Mouse (Mus musculus) testis, adult 2 months (tissue): ENCODE measurements at regions not wholly inside any gene's neighbourhood (a gene's known extent, or its start where the extent isn't known, plus 50 kb on each side); places are given as distances from the start of the nearest gene placed in this dataset.

Experiments
- H3K27ac ChIP-seq: fragments of 200-500 bp; 2 replicates; pipeline ENCODE4 v1.5.1; 2012; ENCODE audit warnings: low read depth, low read length; ENCODE audit not compliant: control insufficient read depth, insufficient read depth
- H3K27me3 ChIP-seq: fragments of 200-500 bp; 2 replicates; pipeline ENCODE4 v1.6.1; 2012; ENCODE audit warnings: mild to moderate bottlenecking, low read length, moderate library complexity; ENCODE audit not compliant: control insufficient read depth, insufficient read depth
- H3K36me3 ChIP-seq: fragments of 200-500 bp; 2 replicates; pipeline ENCODE4 v1.6.1; 2012; ENCODE audit warnings: mild to moderate bottlenecking, low read length; ENCODE audit not compliant: control insufficient read depth, insufficient read depth
- H3K4me1 ChIP-seq: fragments of 200-500 bp; 2 replicates; pipeline ENCODE4 v1.6.1; 2012; ENCODE audit warnings: low read length; ENCODE audit not compliant: control insufficient read depth, insufficient read depth
- H3K4me3 ChIP-seq: fragments of 200-500 bp; 2 replicates; pipeline ENCODE4 v1.5.1; 2012; ENCODE audit warnings: low read depth, mild to moderate bottlenecking, low read length, moderate library complexity, mixed read lengths; ENCODE audit not compliant: control insufficient read depth
- CTCF ChIP-seq: fragments of 200-500 bp; IDR thresholded peaks from 2 replicates; pipeline ENCODE4 v1.5.1; 2012; ENCODE audit warnings: low read depth, mild to moderate bottlenecking, inconsistent platforms, low read length, moderate library complexity; ENCODE audit not compliant: control insufficient read depth, insufficient read depth, insufficient replicate concordance
- POLR2A ChIP-seq: fragments of 200-500 bp; IDR thresholded peaks from 2 replicates; pipeline ENCODE4 v1.6.1; 2012; ENCODE audit warnings: low read depth, mild to moderate bottlenecking, inconsistent platforms, low read length, moderate library complexity; ENCODE audit not compliant: control insufficient read depth

DNA sequence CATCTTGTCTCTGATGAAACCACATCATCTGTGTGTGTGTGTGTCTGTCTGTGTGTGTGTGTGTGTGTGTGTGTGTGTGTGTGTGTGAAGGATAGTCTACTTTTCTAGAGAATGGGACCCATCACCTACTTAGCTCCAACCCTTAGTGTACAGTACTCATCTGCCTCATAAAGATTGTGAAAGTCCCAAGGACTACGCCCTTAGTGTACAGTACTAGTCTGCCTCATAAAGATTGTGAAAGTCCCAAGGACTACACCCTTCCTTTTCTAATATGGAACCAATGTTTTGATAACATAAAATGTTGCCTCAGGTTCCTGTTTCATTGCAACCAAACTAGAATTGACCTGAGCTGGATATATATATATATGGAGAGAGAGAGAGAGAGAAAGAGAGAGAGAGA lies 323.9 kb upstream of the Rnaseh2b start:
- Histone ChIP-seq H3K27me3 (no peaks in the 10 kb centered on the region), H3K36me3 (no peaks in the 10 kb centered on the region), H3K4me1 (no peaks in the 10 kb centered on the region), H3K27ac (no peak overlapping the region), H3K4me3 (no peak overlapping the region)
- TF ChIP-seq POLR2A (no peak), CTCF (no peak)

DNA sequence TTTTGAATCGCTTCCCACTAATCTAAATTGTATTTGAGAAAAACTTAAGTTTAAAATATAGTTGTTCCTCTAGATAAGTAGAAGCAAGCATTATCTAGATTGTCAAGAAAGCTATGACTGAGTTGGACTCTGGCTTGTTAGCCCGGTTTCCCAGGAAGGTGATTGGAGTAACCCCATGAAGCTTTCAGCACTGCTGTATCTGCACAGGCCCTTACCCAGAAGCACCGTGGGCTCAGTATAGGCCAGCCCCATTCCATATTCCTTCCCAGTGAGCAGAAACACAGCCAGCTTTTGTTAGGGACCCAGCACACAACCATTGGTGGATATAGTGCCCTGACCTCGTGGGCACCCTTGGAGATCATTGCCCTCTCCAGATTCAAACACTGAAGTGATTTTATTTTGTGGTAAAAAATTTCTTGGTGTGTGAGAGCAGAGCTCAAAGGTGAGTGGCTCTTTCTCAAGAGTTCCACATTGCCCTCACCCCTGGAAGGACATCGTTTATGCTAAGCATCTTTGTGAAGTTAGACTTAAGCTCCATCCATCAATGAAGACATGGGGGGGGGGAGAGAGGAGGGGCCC lies 323.3 kb upstream of the Rnaseh2b start:
- Histone ChIP-seq H3K4me1 (no peaks in the 10 kb centered on the region), H3K27me3 (no peaks in the 10 kb centered on the region), H3K36me3 (no peaks in the 10 kb centered on the region), H3K4me3 (no peak overlapping the region), H3K27ac (no peak overlapping the region)
- TF ChIP-seq POLR2A (no peak), CTCF (no peak)

DNA sequence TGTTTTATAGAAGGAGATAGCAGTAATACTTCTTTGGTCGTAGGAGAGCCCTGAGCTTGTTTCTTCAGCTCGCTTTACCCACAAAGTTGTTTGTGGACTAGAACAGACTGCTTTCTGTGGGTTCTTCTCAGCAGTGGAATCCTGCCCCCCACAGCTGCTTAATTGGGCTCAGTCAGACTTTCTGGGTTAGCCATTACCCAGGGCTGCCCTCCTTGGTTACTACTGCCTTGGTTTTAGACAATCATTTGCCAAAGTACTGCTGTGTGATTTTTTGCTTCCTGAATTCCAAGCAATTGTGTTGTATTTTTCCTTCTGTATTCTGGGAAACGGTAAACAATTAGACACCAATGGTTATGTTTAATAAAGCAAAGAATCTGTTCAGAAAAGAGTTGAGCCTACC lies 321.8 kb upstream of the Rnaseh2b start:
- Histone ChIP-seq H3K4me1 (no peaks in the 10 kb centered on the region), H3K36me3 (no peaks in the 10 kb centered on the region), H3K27me3 (no peaks in the 10 kb centered on the region), H3K4me3 (no peak overlapping the region), H3K27ac (no peak overlapping the region)
- TF ChIP-seq CTCF (no peak), POLR2A (no peak)

DNA sequence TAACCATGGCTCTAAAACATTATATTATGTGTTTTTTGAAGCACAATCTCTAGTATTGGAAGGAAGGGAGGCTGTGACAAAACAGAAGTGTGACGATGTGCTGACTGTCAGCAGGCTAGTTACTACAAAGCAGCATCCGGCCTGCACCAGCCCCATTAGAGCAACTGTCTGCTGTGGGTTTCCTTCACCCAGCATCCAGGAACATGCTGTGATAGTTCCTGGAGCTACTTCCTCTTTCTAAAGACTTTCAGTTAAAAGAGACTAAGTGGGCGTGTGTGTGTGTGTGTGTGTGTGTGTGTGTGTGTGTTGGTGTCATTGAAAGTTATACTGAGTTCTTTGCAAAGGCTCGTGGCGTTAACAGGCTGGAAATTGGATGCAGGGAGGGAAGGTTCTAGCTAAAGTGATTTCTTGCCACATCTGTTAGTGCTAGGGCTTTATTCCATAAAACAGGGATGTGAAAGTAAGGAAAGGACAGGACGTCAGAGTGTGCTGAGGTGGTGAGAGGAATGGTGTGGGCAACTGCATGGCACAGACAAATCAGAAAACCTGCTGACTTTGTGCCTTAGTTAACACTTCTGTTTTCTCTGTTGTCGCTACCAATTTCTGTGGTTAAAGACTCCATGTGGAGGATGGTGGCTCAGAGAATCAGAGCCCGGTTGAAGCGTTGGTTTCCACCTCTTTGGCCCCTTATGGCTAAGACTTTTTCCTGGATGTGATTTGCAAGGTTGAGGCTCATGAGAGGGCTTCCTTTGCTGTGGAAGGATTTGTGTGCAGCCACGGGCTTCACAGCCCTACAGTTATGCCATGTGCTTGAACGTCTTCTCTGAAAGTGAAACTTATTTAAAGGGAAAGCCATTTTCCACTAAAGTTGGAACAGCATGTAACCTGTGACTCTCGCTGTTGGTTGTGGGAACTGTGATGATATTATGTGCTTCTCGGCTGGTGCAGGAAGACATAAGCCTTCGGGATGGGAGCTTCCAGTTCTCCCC lies 321.0 kb upstream of the Rnaseh2b start:
- no peak overlapping the region for H3K27ac ChIP-seq
- no peak overlapping the region for H3K4me3 ChIP-seq
- TF ChIP-seq POLR2A (no peak), CTCF (no peak)
- H3K27me3 ChIP-seq, result no peaks in the 10 kb centered on the region
- no peaks in the 10 kb centered on the region for H3K4me1 ChIP-seq
- no peaks in the 10 kb centered on the region for H3K36me3 ChIP-seq

DNA sequence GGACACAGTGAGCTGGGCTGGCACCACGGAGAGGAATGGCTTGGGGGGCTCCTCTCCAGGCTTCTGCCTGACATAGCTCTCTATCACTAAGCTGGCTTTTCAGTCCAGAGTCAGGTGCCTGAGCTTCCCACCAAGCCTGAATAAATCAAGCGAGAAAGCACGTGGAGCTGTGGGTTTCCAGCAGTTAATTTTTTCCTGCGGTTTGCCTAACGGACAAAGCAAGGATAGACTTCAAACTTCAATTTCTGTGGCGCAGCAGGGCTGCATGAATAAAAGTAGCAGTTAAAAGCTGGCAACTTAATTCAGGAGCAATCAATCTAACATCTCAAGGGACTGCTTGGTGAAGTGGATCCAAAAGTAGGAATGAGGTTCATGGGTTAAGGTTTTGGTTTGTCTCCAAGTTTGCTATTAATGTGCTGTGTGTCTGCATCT lies 317.1 kb upstream of the Rnaseh2b start:
- no peak overlapping the region for H3K27ac ChIP-seq
- TF ChIP-seq CTCF, result no peak
- no peak for TF ChIP-seq POLR2A
- H3K27me3 ChIP-seq, result no peaks in the 10 kb centered on the region
- no peak overlapping the region for H3K4me3 ChIP-seq
- H3K36me3 ChIP-seq, result no peaks in the 10 kb centered on the region
- no peaks in the 10 kb centered on the region for H3K4me1 ChIP-seq

DNA sequence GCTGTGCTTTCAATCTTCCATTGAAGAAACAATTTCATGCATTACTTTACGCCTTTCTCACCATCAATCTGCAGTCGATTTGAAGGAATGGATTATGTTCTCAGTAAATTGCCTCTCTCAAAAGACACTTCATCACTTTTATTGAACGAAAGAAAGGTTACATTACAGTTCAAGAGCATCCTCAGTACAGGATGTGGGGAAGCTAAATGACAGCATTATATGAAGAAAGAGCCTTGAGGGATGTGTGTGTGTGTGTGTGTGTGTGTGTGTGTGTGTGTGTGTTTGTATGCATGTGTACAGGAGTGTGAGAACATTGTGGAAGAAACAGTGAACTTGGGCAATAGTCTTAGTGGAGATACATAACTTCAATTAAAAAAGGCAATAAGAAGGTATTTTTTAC lies 311.8 kb upstream of the Rnaseh2b start:
- H3K27me3 ChIP-seq, result no peaks in the 10 kb centered on the region
- no peak overlapping the region for H3K27ac ChIP-seq
- TF ChIP-seq CTCF, result no peak
- TF ChIP-seq POLR2A, result no peak
- no peaks in the 10 kb centered on the region for H3K36me3 ChIP-seq
- H3K4me3 ChIP-seq, result no peak overlapping the region
- H3K4me1 ChIP-seq, result no peaks in the 10 kb centered on the region

DNA sequence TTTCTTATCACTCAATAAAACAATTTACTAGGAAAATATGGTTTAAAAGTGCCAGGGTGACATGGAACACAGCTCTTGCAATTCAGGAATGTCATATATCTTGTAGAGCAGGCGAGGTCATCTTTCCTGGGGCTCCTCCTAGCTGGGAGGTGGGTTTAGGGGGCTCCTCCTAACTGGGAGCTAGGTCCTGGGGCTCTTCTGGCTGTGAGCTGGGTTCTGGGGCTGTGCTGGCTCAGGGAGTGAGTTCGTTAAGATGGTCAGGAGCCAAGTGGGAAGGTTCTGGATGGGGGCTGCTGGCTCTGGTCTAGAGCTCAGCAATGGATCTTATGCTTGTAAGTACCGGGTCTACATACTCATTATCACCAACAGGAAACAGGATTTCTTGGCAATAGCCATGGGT lies 306.8 kb upstream of the Rnaseh2b start:
- Histone ChIP-seq H3K27me3 (no peaks in the 10 kb centered on the region), H3K36me3 (no peaks in the 10 kb centered on the region), H3K4me3 (no peak overlapping the region), H3K4me1 (no peaks in the 10 kb centered on the region), H3K27ac (no peak overlapping the region)
- TF ChIP-seq CTCF (no peak), POLR2A (no peak)

DNA sequence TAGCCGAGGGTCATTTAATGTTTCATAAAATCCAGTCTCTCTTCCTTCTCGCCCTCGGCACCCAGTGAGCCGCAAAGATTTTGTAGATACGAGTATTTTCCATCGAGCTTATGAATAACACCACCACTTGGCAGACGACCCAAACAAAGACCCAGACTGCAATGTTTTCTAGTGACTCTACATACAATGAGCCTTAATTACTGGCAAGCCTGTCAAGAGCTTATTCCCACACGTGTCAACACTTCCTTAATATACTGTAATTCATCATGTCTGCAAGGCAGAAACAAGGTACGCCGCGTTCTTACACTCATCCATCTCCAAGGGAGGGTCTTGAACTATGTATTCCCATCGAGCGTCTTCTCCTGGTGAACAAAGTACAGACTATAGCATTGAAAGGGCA lies 306.2 kb upstream of the Rnaseh2b start:
- Histone ChIP-seq H3K4me3 (no peak overlapping the region), H3K27me3 (no peaks in the 10 kb centered on the region), H3K27ac (no peak overlapping the region), H3K36me3 (no peaks in the 10 kb centered on the region), H3K4me1 (no peaks in the 10 kb centered on the region)
- TF ChIP-seq POLR2A (no peak), CTCF (no peak)
